Mouse (Mus musculus) Patski (cell line): Measurements from ENCODE around the gene Arel1. TPM values are rescaled to one million over a fixed set of nuclear protein-coding genes. Genes with fewer than 3 reads are reported as not detected.

Experiments
- ATAC-seq: fragments of 100-300 bp; one replicate; pipeline ENCODE4 v1.8.0; 2021
- CTCF ChIA-PET: fragments of 350-600 bp; sonication (Branson Sonifier 250); formaldehyde crosslinking; loops from one replicate; lab custom pipeline; 2022; ENCODE audit warnings: inconsistent platforms; lab: Charles Lee
- POLR2A ChIA-PET: fragments of 350-600 bp; sonication (Branson Sonifier 250); formaldehyde crosslinking; loops from one replicate; lab custom pipeline; 2022; ENCODE audit warnings: antibody characterized with exemption, inconsistent platforms; lab: Charles Lee
- DNase-seq: peaks from one replicate; pipeline ENCODE4 v3.0.0-alpha.2; 2011; ENCODE audit warnings: low read depth, low spot score
- H3K27me3 ChIP-seq: fragments of 371-371 bp; one replicate; pipeline ENCODE4 v1.5.1; 2021
- CTCF ChIP-seq: fragments of 100-300 bp; IDR thresholded peaks from one replicate; pipeline ENCODE4 v1.5.1; 2021
- in situ Hi-C: fragments of 300-500 bp; cut with MboI; formaldehyde crosslinking; loops from 3 replicates; pipeline ENCODE4 v1.11.1; 2018; ENCODE audit warnings: low pct_unique_long_range_greater_than_20kb, mixed read lengths
- polyA plus RNA-seq: library from polyadenylated mRNA; unstranded; gene quantifications from one replicate; pipeline ENCODE4 v1.2.3, GENCODE M21; 2021

Arel1 gene
- polyA plus RNA-seq, 1 experiment from 2014 or later: 27.6 TPM

DNA sequence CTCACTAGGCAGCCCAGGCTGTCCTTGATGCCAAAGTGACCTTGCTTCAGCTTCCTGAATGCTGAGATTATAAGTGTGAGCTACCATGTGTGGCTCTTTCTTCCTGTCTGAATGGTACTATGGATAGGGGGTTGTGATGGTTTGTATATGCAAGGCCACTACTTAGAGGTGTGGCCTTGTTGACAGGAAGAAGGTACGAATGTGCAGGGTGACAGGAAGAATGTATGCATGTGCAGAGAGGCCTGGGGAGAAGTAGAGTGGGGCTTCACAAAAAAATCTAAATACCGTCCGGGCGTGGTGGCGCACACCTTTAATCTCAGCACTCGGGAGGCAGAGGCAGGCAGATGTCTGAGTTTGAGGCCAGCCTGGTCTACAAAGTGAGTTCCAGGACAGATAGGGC, 38.5 kb downstream of the Arel1 start:
- no peak for ATAC-seq
- POLR2A ChIA-PET: no interaction called here
- in situ Hi-C loops: no loop called here
- DNase-seq: no peak
- H3K27me3 ChIP-seq: no peaks in the 10 kb centered on the region
- CTCF ChIA-PET: no interaction called here
- TF ChIP-seq CTCF: no peak

GRCm38 (mm10) chr12:84926542-84926941, 44.2 kb downstream of the Arel1 start:
- H3K27me3 ChIP-seq: no peaks in the 10 kb centered on the region
- DNase-seq (no peak), ATAC-seq (no peak)
- in situ Hi-C loops: no loop called here
- ChIA-PET POLR2A (no interaction called here), CTCF (interaction anchor here (1.3 kb wide), 1 partner anchor 30 kb away, joined by 3 read pairs; no protein-coding TSS in a partner anchor)
- no peak for TF ChIP-seq CTCF

GRCm38 (mm10) chr12:84924324-84924723, 46.4 kb downstream of the Arel1 start:
- no peak for DNase-seq
- ChIA-PET POLR2A (no interaction called here), CTCF (interaction anchor here (1.1 kb wide), 1 partner anchor 23 kb away, joined by 3 read pairs; no protein-coding TSS in a partner anchor)
- TF ChIP-seq CTCF: no peak
- ATAC-seq: no peak
- no peaks in the 10 kb centered on the region for H3K27me3 ChIP-seq
- in situ Hi-C loops: no loop called here

GRCm38 (mm10) chr12:84921881-84922419, 48.8 kb downstream of the Arel1 start:
- TF ChIP-seq CTCF: no peak
- H3K27me3 ChIP-seq: no peaks in the 10 kb centered on the region
- ATAC-seq: no peak
- POLR2A ChIA-PET: no interaction called here
- in situ Hi-C loops: no loop called here
- CTCF ChIA-PET: no interaction called here
- no peak for DNase-seq

DNA sequence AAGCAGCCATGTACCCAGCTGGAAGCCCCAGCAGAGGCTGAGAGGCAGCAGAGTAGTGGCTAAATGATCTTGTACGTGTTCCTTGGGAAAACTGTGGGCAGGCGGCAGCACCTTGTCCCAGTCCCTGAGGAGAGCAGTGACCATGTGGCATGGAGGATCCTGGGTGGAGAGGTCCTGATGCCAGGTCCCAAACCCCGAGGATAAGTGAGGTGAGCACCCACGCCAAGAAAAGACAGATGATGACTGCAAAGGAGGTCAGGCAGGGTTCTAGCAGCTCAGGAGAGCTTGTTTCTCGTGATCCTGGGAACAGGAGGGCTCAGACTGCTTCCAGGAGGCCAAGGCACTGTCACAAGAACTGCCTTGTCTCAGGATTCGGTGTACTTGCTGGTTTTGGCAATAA, 51.9 kb downstream of the Arel1 start:
- ChIA-PET CTCF (interaction anchor here (1.0 kb wide), 1 partner anchor 12 kb away, joined by 3 read pairs; no protein-coding TSS in a partner anchor), POLR2A (no interaction called here)
- no peak for DNase-seq
- TF ChIP-seq CTCF: no peak
- no peaks in the 10 kb centered on the region for H3K27me3 ChIP-seq
- in situ Hi-C loops: no loop called here
- no peak for ATAC-seq

- no peak for TF ChIP-seq CTCF
- DNase-seq (no peak), ATAC-seq (no peak)
- ChIA-PET POLR2A (no interaction called here), CTCF (interaction anchor here (1.0 kb wide), 1 partner anchor 13 kb away, joined by 3 read pairs; no protein-coding TSS in a partner anchor)
- in situ Hi-C loops: no loop called here
- no peaks in the 10 kb centered on the region for H3K27me3 ChIP-seq
Observed at GRCm38 (mm10) chr12:84917799-84918198, 52.9 kb downstream of the Arel1 start.

GRCm38 (mm10) chr12:84914959-84915358, 55.7 kb downstream of the Arel1 start:
- ChIA-PET POLR2A (no interaction called here), CTCF (no interaction called here)
- in situ Hi-C loops: no loop called here
- no peaks in the 10 kb centered on the region for H3K27me3 ChIP-seq
- DNase-seq: no peak
- ATAC-seq: no peak
- no peak for TF ChIP-seq CTCF

GRCm38 (mm10) chr12:84912652-84913104, 58.0 kb downstream of the Arel1 start:
- DNase-seq (no peak), ATAC-seq (no peak)
- in situ Hi-C loops: no loop called here
- no peaks in the 10 kb centered on the region for H3K27me3 ChIP-seq
- ChIA-PET POLR2A (no interaction called here), CTCF (no interaction called here)
- no peak for TF ChIP-seq CTCF

GRCm38 (mm10) chr12:84911640-84912039, 59.1 kb downstream of the Arel1 start:
- ATAC-seq: no peak
- CTCF ChIA-PET: no interaction called here
- no peak for TF ChIP-seq CTCF
- POLR2A ChIA-PET: no interaction called here
- H3K27me3 ChIP-seq: no peaks in the 10 kb centered on the region
- in situ Hi-C loops: no loop called here
- DNase-seq: no peak

DNA sequence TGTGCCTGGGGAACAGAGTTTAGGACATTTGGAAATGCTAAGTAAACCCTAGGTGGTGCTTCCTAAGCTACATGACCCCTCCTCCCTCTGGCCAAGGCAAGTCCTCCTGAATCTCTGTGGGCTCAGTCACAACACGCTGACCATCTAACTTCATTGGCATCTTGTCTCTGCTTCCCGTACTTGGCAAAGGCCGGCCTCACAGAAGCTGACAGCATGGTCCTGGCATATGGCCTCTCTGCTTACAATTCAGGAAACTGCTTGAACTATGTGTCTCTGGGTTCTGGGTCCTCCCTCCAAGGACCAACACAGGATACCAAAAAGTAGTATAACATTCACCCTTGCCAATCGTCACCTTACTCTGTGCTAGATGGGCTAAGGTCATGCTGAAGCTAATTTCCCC, 60.6 kb downstream of the Arel1 start:
- TF ChIP-seq CTCF: no peak
- CTCF ChIA-PET: no interaction called here
- ATAC-seq (no peak), DNase-seq (no peak)
- POLR2A ChIA-PET: no interaction called here
- in situ Hi-C loops: no loop called here
- no peaks in the 10 kb centered on the region for H3K27me3 ChIP-seq

DNA sequence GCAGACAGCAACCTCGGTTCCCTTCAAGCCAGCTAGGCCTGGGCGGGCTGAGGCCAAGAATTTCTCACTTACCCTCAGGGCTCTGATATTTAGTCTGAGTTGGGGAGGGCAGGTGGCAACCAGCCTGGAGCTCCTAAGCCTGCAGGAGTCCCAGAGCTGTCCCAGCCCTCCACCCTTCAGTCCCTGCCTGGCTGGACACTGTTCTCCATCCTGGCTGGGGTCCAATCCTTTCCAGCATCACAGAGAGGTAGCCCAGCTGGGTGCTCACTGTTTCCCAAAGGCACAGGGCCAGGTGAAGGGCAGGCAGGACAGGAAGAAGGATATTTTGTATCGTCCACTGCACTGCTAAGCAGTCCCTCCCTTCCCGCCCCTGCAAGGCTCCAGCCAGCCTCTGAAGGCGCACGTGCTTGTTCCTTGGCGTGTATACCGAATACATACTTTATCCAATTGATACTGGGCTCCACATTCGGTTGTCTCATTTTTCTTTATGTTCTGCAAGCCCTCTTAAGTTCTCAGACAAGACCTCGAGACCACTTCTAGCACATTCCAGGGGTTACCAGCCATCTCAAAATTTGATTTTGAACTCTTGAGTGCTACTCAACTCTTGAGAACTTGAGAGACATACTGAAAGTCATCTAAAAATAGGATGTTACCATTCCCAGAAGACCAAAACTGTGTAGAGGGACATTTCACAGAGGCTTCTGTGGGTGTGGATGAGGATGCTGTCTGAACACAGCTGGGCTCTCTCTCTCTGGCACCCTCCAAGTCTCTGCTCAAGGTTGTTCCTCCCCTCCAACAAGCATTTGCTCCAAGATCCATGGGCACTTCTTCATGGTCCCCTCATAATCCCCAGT, 62.8 kb downstream of the Arel1 start:
- no peak for TF ChIP-seq CTCF
- H3K27me3 ChIP-seq: no peaks in the 10 kb centered on the region
- in situ Hi-C loops: no loop called here
- CTCF ChIA-PET: interaction anchor here (1.2 kb wide), 1 partner anchor 12 kb away, joined by 3 read pairs; no protein-coding TSS in a partner anchor
- POLR2A ChIA-PET: no interaction called here
- DNase-seq (no peak), ATAC-seq (peak; percentile 51)
